Mouse (Mus musculus): ENCODE measurements at regions not wholly inside any gene's neighbourhood (a gene's known extent, or its start where the extent isn't known, plus 50 kb on each side); places are given as distances from the start of the nearest gene placed in this dataset.
A peak's percentile ranks its signal among the peaks of the same experiment; 100 is the strongest.

DNA sequence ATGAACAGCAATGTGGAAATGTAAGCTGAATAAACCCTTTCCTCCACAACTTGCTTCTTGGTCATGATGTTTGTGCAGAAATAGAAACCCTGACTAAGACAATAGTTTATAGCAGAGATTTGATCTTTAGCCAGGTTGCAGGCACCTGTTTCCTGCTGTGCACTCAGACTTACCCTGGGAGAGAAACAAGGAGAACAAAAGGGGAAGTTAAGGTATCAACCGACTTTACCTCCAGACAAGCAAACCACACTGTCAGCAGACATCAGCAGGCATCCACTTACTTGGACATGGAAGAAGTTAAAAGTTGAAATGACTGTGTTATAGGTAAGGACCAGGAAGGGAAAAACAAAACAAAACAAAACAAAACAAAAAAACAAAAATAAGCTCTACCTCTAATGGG, 323.7 kb upstream of the Sphkap start:
- Histone ChIP-seq H3K4me1 (replicated peaks; ENCODE audit: low read depth, low read length) (no peaks in the 10 kb centered on the region), H3K27me3 (ENCODE audit: insufficient read depth, low read length) (no peaks in the 10 kb centered on the region), H3K9me3 (ENCODE audit: low read length) (no peaks in the 10 kb centered on the region), H3K36me3 (ENCODE audit: insufficient read depth, low read length) (no peaks in the 10 kb centered on the region), H3K4me3 (replicated peaks; ENCODE audit: low read length) (no peak overlapping the region)
- TF ChIP-seq NANOG (IDR thresholded peaks at IDR 0.05; ENCODE audit: borderline replicate concordance, low read length): no peak
- TF ChIP-seq CTCF (conservative IDR thresholded peaks at IDR 0.05; ENCODE audit: low read length): no peak
- TF ChIP-seq POU5F1 (IDR thresholded peaks at IDR 0.05; ENCODE audit: borderline replicate concordance, low read length): no peak

DNA sequence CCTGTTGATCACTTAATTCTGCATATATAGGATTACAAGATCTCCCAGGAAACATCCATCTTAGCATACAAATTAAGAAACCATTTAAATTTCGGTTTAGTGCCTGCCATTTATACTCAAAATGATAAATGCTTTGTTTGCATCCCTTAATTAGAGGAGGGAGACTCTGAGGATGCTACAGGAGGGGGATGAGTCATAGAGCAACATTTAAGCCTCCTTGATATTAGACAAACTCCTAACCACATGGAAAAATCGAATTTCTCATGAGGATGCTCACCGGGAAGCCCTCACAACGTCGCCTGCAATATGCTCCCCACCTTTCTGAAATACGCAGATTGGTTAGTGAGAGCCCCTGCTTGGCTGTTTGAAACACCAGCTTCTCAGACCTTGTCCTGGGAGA, 320.8 kb upstream of the Sphkap start:
- Histone ChIP-seq H3K4me1 (replicated peaks; ENCODE audit: low read depth, low read length) (no peaks in the 10 kb centered on the region), H3K36me3 (ENCODE audit: insufficient read depth, low read length) (no peaks in the 10 kb centered on the region), H3K4me3 (replicated peaks; ENCODE audit: low read length) (no peak overlapping the region), H3K9me3 (ENCODE audit: low read length) (no peaks in the 10 kb centered on the region), H3K27me3 (ENCODE audit: insufficient read depth, low read length) (no peaks in the 10 kb centered on the region)
- TF ChIP-seq NANOG (IDR thresholded peaks at IDR 0.05; ENCODE audit: borderline replicate concordance, low read length): no peak
- TF ChIP-seq CTCF (conservative IDR thresholded peaks at IDR 0.05; ENCODE audit: low read length): no peak
- TF ChIP-seq POU5F1 (IDR thresholded peaks at IDR 0.05; ENCODE audit: borderline replicate concordance, low read length): no peak

DNA sequence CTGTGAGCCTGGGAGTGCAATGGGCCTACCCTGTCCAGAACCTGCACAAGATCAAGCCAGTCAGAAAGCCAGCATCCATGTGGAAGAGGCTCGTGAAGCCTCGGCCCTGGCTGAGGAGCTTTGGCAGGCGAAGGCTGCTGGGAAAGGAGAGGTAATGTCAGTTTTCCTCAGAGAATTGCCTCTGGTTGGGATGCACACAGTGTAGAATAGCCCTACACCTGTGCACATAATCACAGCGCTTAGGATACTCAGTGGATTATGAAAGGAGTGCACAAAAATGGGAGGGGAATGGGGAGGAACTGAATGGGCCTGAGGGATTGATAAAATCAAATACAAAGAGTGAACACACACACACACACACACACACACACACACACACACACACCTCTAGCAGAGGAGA, 319.9 kb upstream of the Sphkap start:
- Histone ChIP-seq H3K9me3 (ENCODE audit: low read length) (no peaks in the 10 kb centered on the region), H3K4me1 (replicated peaks; ENCODE audit: low read depth, low read length) (no peaks in the 10 kb centered on the region), H3K27me3 (ENCODE audit: insufficient read depth, low read length) (no peaks in the 10 kb centered on the region), H3K36me3 (ENCODE audit: insufficient read depth, low read length) (no peaks in the 10 kb centered on the region), H3K4me3 (replicated peaks; ENCODE audit: low read length) (no peak overlapping the region)
- TF ChIP-seq CTCF (conservative IDR thresholded peaks at IDR 0.05; ENCODE audit: low read length) (no peak), POU5F1 (IDR thresholded peaks at IDR 0.05; ENCODE audit: borderline replicate concordance, low read length) (no peak), NANOG (IDR thresholded peaks at IDR 0.05; ENCODE audit: borderline replicate concordance, low read length) (no peak)

DNA sequence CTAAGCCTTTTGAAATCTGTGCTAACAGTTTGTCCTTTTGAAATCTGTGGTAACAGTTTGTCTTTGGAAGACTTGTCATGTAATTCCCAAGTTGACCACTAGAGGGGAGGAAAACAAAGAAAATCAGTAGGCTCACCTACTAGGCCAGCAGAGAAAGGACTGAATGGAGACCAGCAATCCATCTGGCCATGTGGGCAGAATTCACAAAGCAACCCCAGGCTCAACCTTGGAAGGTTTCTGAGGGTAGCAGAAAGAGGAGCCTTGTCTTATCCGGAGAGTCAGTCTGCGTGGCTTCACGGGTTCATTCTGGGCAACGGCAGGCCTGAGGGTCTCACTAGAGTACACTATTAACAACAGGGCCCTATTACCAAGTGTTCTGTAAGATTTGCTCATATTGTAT, 319.2 kb upstream of the Sphkap start:
- TF ChIP-seq POU5F1 (IDR thresholded peaks at IDR 0.05; ENCODE audit: borderline replicate concordance, low read length) (no peak), NANOG (IDR thresholded peaks at IDR 0.05; ENCODE audit: borderline replicate concordance, low read length) (no peak), CTCF (conservative IDR thresholded peaks at IDR 0.05; ENCODE audit: low read length) (peak; percentile 70)
- H3K27me3 ChIP-seq (ENCODE audit: insufficient read depth, low read length): no peaks in the 10 kb centered on the region
- no peaks in the 10 kb centered on the region for H3K4me1 ChIP-seq (replicated peaks; ENCODE audit: low read depth, low read length)
- no peaks in the 10 kb centered on the region for H3K9me3 ChIP-seq (ENCODE audit: low read length)
- no peak overlapping the region for H3K4me3 ChIP-seq (replicated peaks; ENCODE audit: low read length)
- H3K36me3 ChIP-seq (ENCODE audit: insufficient read depth, low read length): no peaks in the 10 kb centered on the region

DNA sequence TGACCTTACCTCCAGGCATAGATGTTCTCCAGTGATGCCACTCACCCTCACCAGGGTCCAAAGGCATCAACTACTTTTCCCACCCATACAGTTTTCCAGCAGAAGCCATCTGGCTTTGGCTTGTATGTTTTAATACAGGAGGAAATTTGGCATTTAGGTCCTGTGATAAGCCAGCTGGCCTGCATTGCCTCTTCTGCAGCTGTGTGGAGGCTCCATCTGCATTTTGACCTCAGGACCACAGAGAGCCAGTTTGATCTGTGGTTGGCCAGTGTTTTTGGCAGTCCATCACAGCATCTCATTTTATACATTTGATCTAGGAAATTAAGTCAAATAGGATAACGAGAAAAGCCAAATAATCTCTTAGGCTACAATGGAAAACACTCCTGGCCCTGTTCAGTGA, 315.1 kb upstream of the Sphkap start:
- Histone ChIP-seq H3K9me3 (ENCODE audit: low read length) (no peaks in the 10 kb centered on the region), H3K36me3 (ENCODE audit: insufficient read depth, low read length) (no peaks in the 10 kb centered on the region), H3K4me3 (replicated peaks; ENCODE audit: low read length) (no peak overlapping the region), H3K4me1 (replicated peaks; ENCODE audit: low read depth, low read length) (no peaks in the 10 kb centered on the region), H3K27me3 (ENCODE audit: insufficient read depth, low read length) (no peaks in the 10 kb centered on the region)
- no peak for TF ChIP-seq NANOG (IDR thresholded peaks at IDR 0.05; ENCODE audit: borderline replicate concordance, low read length)
- TF ChIP-seq POU5F1 (IDR thresholded peaks at IDR 0.05; ENCODE audit: borderline replicate concordance, low read length): no peak
- TF ChIP-seq CTCF (conservative IDR thresholded peaks at IDR 0.05; ENCODE audit: low read length): no peak

DNA sequence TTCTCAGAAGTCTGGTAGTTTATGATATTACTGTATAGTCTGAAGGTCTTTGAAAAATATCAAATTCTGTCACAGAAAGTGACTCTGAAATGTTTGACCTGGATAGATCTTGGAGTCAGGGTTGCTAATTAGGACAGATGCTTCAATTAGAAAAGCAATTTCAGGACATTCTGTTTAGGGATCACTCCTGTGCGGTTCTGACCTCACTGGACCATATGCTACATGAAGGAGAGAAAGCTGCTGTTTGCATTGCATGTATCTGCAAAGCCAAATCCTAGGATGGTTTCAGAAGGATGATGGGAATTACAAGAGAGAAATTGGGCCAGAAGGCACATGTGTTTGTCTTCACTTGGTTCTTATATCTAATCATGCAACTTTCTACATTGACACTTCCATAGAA, 312.2 kb upstream of the Sphkap start:
- TF ChIP-seq NANOG (IDR thresholded peaks at IDR 0.05; ENCODE audit: borderline replicate concordance, low read length) (no peak), POU5F1 (IDR thresholded peaks at IDR 0.05; ENCODE audit: borderline replicate concordance, low read length) (no peak)
- no peaks in the 10 kb centered on the region for H3K9me3 ChIP-seq (ENCODE audit: low read length)

DNA sequence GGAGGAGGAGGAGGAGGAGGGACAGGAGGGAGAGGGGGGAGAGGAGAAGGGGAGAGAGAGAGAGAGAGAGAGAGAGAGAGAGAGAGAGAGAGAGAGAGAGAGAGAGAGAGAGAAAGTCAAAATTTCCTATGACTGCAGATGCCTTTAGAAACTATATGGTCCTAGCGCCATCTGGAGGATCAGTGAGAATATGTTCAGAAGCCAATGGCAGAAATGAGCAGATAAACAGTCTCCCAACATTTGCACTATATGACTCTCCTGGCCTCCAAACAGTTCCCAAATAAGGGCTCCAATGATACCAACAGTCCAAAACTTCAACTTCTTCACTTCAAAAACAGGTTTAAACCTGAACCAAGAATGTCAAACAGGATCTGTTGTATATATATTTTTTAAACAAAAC, 309.1 kb upstream of the Sphkap start:
- no peaks in the 10 kb centered on the region for H3K9me3 ChIP-seq (ENCODE audit: low read length)
- no peaks in the 10 kb centered on the region for H3K36me3 ChIP-seq (ENCODE audit: insufficient read depth, low read length)
- H3K27me3 ChIP-seq (ENCODE audit: insufficient read depth, low read length): no peaks in the 10 kb centered on the region
- H3K4me1 ChIP-seq (replicated peaks; ENCODE audit: low read depth, low read length): no peaks in the 10 kb centered on the region
- TF ChIP-seq POU5F1 (IDR thresholded peaks at IDR 0.05; ENCODE audit: borderline replicate concordance, low read length) (no peak), CTCF (conservative IDR thresholded peaks at IDR 0.05; ENCODE audit: low read length) (peak; percentile 28)
- H3K4me3 ChIP-seq (replicated peaks; ENCODE audit: low read length): no peak overlapping the region

More for the DNA sequence above, 312.2 kb upstream of the Sphkap start:
- Histone ChIP-seq H3K4me3 (replicated peaks; ENCODE audit: low read length) (no peak overlapping the region), H3K4me1 (replicated peaks; ENCODE audit: low read depth, low read length) (no peaks in the 10 kb centered on the region), H3K27me3 (ENCODE audit: insufficient read depth, low read length) (no peaks in the 10 kb centered on the region), H3K36me3 (ENCODE audit: insufficient read depth, low read length) (no peaks in the 10 kb centered on the region)

DNA sequence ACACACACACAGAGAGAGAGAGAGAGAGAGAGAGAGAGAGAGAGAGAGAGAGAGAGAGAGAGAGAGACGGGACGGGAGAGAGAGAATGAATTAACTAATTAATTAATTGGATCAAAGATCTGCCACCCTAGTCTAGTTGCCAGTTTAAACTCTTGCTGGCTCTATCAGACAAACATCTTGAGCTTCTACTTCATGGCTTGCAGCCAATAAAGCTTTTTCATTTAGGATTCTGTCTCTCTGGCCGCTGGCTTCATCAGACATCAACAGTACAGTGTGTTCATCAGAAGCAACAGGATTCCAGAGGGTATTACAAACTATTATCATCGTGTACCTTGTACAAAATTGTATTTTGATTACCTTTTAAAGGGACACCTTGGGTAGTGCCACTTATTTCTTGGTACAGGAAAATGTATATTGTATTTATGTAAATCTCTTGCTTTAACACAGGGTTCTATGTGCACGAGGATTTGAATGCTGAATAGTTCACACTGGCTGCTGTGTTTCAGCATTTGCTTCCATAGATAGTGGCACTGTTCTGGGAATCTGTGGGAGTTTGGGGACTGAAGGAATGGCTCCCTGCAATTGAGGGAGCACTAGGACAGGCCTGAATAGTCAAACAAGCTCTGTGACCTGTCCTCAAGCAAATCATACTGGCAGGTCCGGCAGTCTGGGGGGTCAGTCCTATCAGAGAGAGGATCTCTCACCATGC, 293.9 kb upstream of the Sphkap start:
- H3K4me1 ChIP-seq (replicated peaks; ENCODE audit: low read depth, low read length): no peaks in the 10 kb centered on the region
- no peaks in the 10 kb centered on the region for H3K9me3 ChIP-seq (ENCODE audit: low read length)
- H3K36me3 ChIP-seq (ENCODE audit: insufficient read depth, low read length): no peaks in the 10 kb centered on the region
- H3K27me3 ChIP-seq (ENCODE audit: insufficient read depth, low read length): no peaks in the 10 kb centered on the region
- no peak overlapping the region for H3K4me3 ChIP-seq (replicated peaks; ENCODE audit: low read length)
- TF ChIP-seq NANOG (IDR thresholded peaks at IDR 0.05; ENCODE audit: borderline replicate concordance, low read length) (no peak), CTCF (conservative IDR thresholded peaks at IDR 0.05; ENCODE audit: low read length) (no peak), POU5F1 (IDR thresholded peaks at IDR 0.05; ENCODE audit: borderline replicate concordance, low read length) (no peak)

DNA sequence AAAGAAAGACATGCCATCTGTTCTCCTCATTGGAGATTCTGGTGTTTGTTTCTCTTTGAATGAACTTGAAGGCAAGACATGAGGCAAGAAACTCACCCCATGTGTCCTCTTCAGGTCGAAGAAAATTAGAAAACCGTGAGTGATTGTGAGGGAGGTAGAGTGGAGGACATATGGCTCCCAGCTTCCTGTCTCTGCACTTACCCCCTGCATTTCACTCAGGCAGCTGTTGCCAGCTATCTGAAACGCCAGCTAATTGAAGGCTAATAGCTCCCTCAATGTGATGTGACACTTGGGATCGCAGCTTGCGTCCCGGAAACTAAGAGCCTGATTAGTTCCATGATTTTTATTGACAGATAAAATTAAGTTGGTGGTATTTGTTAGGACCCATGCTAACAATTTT, 289.4 kb upstream of the Sphkap start:
- Histone ChIP-seq H3K9me3 (ENCODE audit: low read length) (no peaks in the 10 kb centered on the region), H3K4me1 (replicated peaks; ENCODE audit: low read depth, low read length) (no peaks in the 10 kb centered on the region), H3K36me3 (ENCODE audit: insufficient read depth, low read length) (no peaks in the 10 kb centered on the region), H3K27me3 (ENCODE audit: insufficient read depth, low read length) (no peaks in the 10 kb centered on the region), H3K4me3 (replicated peaks; ENCODE audit: low read length) (no peak overlapping the region)
- TF ChIP-seq CTCF (conservative IDR thresholded peaks at IDR 0.05; ENCODE audit: low read length) (no peak), NANOG (IDR thresholded peaks at IDR 0.05; ENCODE audit: borderline replicate concordance, low read length) (no peak), POU5F1 (IDR thresholded peaks at IDR 0.05; ENCODE audit: borderline replicate concordance, low read length) (no peak)

Data from E14TG2a.4 (cell line).